Mouse (Mus musculus): ENCODE data around the gene Ap1ar. TPM values are rescaled to one million over a fixed set of nuclear protein-coding genes. Genes with fewer than 3 reads are reported as not detected.

The Ap1ar gene
- polyA plus RNA-seq, 1 experiment from 2014 or later, result 26.2 TPM

DNA sequence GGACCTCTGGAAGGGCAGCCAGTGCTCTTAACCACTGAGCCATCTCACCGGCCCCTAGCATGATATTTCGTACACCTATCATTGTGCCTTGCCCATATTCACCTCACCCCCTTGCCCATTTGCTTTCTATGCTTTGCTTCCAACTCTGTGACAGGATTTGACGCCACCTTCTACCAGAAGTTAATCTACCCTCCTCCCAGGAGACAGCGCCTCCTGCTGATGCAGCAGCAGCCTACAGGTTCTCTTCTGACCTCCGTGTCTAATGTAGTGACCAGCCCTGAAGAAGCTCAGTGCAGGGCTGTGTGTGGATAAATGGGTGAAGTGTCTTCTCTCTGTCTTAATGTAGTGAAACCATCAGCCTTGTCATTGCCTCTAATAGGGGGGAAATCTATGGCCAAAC is 72.8 kb downstream of the Ap1ar start:
- Histone ChIP-seq H3K27ac (replicated peaks in 1 of 2; ENCODE audit: control insufficient read depth in 1 of 2, insufficient read depth in 1 of 2, low read depth in 2 of 2, low read length in 2 of 2) (no peak overlapping the region), H3K36me3 (ENCODE audit: control insufficient read depth, insufficient read depth, low read length) (no peaks in the 10 kb centered on the region), H3K4me2 (ENCODE audit: low read length) (no peak overlapping the region), H3K4me3 (ENCODE audit: control insufficient read depth in 1 of 2, insufficient read depth in 1 of 2, low read depth in 1 of 2, low read length in 2 of 2) (no peak overlapping the region), H3K27me3 (ENCODE audit: control insufficient read depth, insufficient read depth, low read length) (peaks cover 10% of the 10 kb centered on the region), H3K9me3 (ENCODE audit: control insufficient read depth, low read length) (no peaks in the 10 kb centered on the region), H3K4me1 (ENCODE audit: control insufficient read depth in 2 of 2, insufficient read depth in 2 of 2, low read length in 2 of 2) (no peaks in the 10 kb centered on the region), H3K9ac (ENCODE audit: low read length) (no peak overlapping the region)
- ATAC-seq (ENCODE audit: insufficient number of reproducible peaks, insufficient read depth, low FRiP score, low read depth), result no peak
- WGBS, result 53% methylated on average over 5 of the region's 5 CpGs

DNA sequence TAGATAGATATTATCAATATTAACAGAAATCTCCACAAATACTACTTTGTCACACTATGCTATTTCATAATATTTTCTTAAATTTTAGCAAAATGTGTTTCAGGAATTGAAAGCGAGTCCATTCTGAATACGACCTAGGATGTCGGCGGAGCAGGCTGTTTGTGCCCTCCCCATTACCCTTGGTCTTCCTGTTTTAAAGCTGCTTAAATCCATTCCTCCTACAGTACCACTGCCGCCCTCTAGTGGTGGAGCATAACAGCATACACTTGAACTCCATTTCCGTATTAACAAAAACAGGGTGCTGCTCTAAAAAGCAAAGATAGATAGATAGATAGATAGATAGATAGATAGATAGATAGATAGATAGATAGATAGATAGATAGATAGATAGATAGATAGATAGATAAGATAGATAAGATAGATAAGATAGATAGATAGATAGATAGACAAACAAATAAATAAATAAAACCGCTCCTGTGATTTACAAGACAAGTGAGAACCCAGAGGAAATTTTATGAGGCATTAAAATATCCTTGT is 74.2 kb downstream of the Ap1ar start:
- Histone ChIP-seq H3K4me2 (ENCODE audit: low read length) (no peak overlapping the region), H3K9ac (ENCODE audit: low read length) (no peak overlapping the region), H3K27ac (replicated peaks in 1 of 2; ENCODE audit: control insufficient read depth in 1 of 2, insufficient read depth in 1 of 2, low read depth in 2 of 2, low read length in 2 of 2) (no peak overlapping the region), H3K27me3 (ENCODE audit: control insufficient read depth, insufficient read depth, low read length) (peaks cover 13% of the 10 kb centered on the region), H3K4me1 (ENCODE audit: control insufficient read depth in 2 of 2, insufficient read depth in 2 of 2, low read length in 2 of 2) (no peaks in the 10 kb centered on the region), H3K9me3 (ENCODE audit: control insufficient read depth, low read length) (no peaks in the 10 kb centered on the region), H3K4me3 (ENCODE audit: control insufficient read depth in 1 of 2, insufficient read depth in 1 of 2, low read depth in 1 of 2, low read length in 2 of 2) (no peak overlapping the region), H3K36me3 (ENCODE audit: control insufficient read depth, insufficient read depth, low read length) (no peaks in the 10 kb centered on the region)
- 30% methylated on average over 7 of the region's 7 CpGs for WGBS
- ATAC-seq (ENCODE audit: insufficient number of reproducible peaks, insufficient read depth, low FRiP score, low read depth), result no peak

DNA sequence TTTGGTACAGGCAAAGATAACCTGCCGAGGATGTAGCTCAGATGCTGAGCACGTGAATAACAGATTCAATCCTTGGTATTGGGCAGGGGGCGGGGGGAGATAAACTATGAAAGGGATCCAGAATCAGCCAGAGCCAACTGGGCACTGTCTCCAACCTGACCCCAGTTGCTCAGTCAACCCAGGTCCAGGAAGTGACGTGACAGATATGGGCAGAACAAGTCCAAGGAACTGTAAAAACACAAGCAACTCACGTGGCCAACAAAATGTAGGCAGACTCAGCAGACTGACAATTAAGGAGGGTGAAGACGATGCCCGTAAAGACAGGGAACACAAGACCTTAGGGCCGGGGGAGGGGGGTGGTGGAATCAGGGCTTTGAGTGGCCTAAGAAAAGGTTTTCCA is 74.9 kb downstream of the Ap1ar start:
- H3K36me3 ChIP-seq (ENCODE audit: control insufficient read depth, insufficient read depth, low read length), result no peaks in the 10 kb centered on the region
- H3K9me3 ChIP-seq (ENCODE audit: control insufficient read depth, low read length), result no peaks in the 10 kb centered on the region
- H3K4me3 ChIP-seq (ENCODE audit: control insufficient read depth in 1 of 2, insufficient read depth in 1 of 2, low read depth in 1 of 2, low read length in 2 of 2), result no peak overlapping the region
- H3K4me2 ChIP-seq (ENCODE audit: low read length), result no peak overlapping the region
- ATAC-seq (ENCODE audit: insufficient number of reproducible peaks, insufficient read depth, low FRiP score, low read depth), result no peak
- no peak overlapping the region for H3K27ac ChIP-seq (replicated peaks in 1 of 2; ENCODE audit: control insufficient read depth in 1 of 2, insufficient read depth in 1 of 2, low read depth in 2 of 2, low read length in 2 of 2)
- WGBS, result 64% methylated on average over 8 of the region's 8 CpGs
- peaks cover 13% of the 10 kb centered on the region for H3K27me3 ChIP-seq (ENCODE audit: control insufficient read depth, insufficient read depth, low read length)
- H3K9ac ChIP-seq (ENCODE audit: low read length), result no peak overlapping the region
- H3K4me1 ChIP-seq (ENCODE audit: control insufficient read depth in 2 of 2, insufficient read depth in 2 of 2, low read length in 2 of 2), result no peaks in the 10 kb centered on the region

DNA sequence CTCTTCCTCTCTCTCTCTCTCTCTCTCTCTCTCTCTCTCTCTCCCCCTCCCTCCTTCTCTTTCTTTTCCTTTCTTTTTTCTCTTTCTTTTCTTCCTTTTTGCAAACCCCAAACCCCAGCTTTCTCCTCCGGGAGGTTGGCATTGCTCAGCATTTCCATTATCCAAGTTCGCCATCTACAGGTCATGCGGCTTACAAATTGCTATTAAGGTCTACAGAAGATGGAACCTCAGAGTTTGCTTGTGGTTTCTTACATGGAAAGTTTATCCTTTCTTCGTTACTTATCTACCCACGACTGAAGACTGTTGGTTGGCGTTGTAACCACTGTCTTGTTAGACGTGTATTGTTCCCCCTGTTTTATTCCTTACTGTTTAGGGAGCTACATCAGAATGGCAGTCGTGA is 78.1 kb downstream of the Ap1ar start:
- Histone ChIP-seq H3K4me3 (ENCODE audit: control insufficient read depth in 1 of 2, insufficient read depth in 1 of 2, low read depth in 1 of 2, low read length in 2 of 2) (no peak overlapping the region), H3K4me2 (ENCODE audit: low read length) (no peak overlapping the region), H3K36me3 (ENCODE audit: control insufficient read depth, insufficient read depth, low read length) (no peaks in the 10 kb centered on the region), H3K27me3 (ENCODE audit: control insufficient read depth, insufficient read depth, low read length) (peaks cover 33% of the 10 kb centered on the region), H3K9me3 (ENCODE audit: control insufficient read depth, low read length) (no peaks in the 10 kb centered on the region), H3K4me1 (ENCODE audit: control insufficient read depth in 2 of 2, insufficient read depth in 2 of 2, low read length in 2 of 2) (no peaks in the 10 kb centered on the region), H3K9ac (ENCODE audit: low read length) (no peak overlapping the region), H3K27ac (replicated peaks in 1 of 2; ENCODE audit: control insufficient read depth in 1 of 2, insufficient read depth in 1 of 2, low read depth in 2 of 2, low read length in 2 of 2) (no peak overlapping the region)
- 23% methylated on average over 8 of the region's 8 CpGs for WGBS
- ATAC-seq (ENCODE audit: insufficient number of reproducible peaks, insufficient read depth, low FRiP score, low read depth), result no peak

DNA sequence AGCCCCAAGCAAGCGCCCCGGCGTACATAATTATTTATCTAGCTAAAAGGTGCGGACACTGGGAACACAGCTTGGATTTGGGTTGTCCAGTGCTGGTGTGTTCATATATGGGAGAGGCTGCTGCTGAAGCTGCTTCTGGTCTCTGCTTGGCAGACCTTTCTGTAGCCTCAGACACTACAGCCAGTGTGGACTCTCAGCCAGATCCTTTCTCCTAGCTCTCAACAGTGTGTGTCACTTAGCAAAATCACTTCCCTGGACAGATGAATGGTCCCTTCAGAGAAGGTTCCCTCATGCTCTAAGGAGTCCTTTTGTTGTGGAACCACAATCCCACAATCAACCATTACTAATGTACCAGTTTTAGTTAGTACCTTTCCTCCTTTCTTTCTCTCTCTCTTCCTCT is 78.5 kb downstream of the Ap1ar start:
- WGBS, result 82% methylated on average over 4 of the region's 4 CpGs
- Histone ChIP-seq H3K9ac (ENCODE audit: low read length) (no peak overlapping the region), H3K4me1 (ENCODE audit: control insufficient read depth in 2 of 2, insufficient read depth in 2 of 2, low read length in 2 of 2) (no peaks in the 10 kb centered on the region), H3K4me3 (ENCODE audit: control insufficient read depth in 1 of 2, insufficient read depth in 1 of 2, low read depth in 1 of 2, low read length in 2 of 2) (no peak overlapping the region), H3K27ac (replicated peaks in 1 of 2; ENCODE audit: control insufficient read depth in 1 of 2, insufficient read depth in 1 of 2, low read depth in 2 of 2, low read length in 2 of 2) (no peak overlapping the region), H3K36me3 (ENCODE audit: control insufficient read depth, insufficient read depth, low read length) (no peaks in the 10 kb centered on the region), H3K4me2 (ENCODE audit: low read length) (no peak overlapping the region), H3K27me3 (ENCODE audit: control insufficient read depth, insufficient read depth, low read length) (peaks cover 33% of the 10 kb centered on the region), H3K9me3 (ENCODE audit: control insufficient read depth, low read length) (no peaks in the 10 kb centered on the region)
- ATAC-seq (ENCODE audit: insufficient number of reproducible peaks, insufficient read depth, low FRiP score, low read depth), result no peak

DNA sequence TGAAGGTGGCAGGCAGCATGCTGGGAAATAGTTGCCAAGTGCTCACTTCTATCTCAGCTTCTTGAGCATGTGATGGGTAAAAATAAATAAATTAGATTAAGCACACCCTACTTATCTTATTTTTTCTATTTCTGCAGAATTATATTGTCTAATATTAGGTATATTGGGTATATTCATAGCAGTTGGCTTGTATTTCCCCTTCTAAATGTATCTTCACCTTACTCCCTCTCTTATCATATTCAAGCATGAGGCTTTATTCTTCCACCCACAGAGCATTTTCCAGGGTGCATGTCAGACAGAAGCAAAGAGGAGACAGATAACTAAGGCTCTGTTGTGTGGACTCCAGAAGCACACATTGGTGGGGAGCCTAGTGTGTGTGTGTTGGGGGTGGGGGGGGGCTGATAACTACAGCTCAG is 79.4 kb downstream of the Ap1ar start:
- no peak for ATAC-seq (ENCODE audit: insufficient number of reproducible peaks, insufficient read depth, low FRiP score, low read depth)
- Histone ChIP-seq H3K27ac (replicated peaks in 1 of 2; ENCODE audit: control insufficient read depth in 1 of 2, insufficient read depth in 1 of 2, low read depth in 2 of 2, low read length in 2 of 2) (no peak overlapping the region), H3K9me3 (ENCODE audit: control insufficient read depth, low read length) (no peaks in the 10 kb centered on the region), H3K27me3 (ENCODE audit: control insufficient read depth, insufficient read depth, low read length) (peaks cover 33% of the 10 kb centered on the region), H3K36me3 (ENCODE audit: control insufficient read depth, insufficient read depth, low read length) (no peaks in the 10 kb centered on the region), H3K4me1 (ENCODE audit: control insufficient read depth in 2 of 2, insufficient read depth in 2 of 2, low read length in 2 of 2) (no peaks in the 10 kb centered on the region), H3K9ac (ENCODE audit: low read length) (no peak overlapping the region), H3K4me3 (ENCODE audit: control insufficient read depth in 1 of 2, insufficient read depth in 1 of 2, low read depth in 1 of 2, low read length in 2 of 2) (no peak overlapping the region), H3K4me2 (ENCODE audit: low read length) (no peak overlapping the region)

Other genes with a start within 250 kb of the Ap1ar start
- gene Neurog2, start 204.4 kb downstream of the Ap1ar start, polyA plus RNA-seq (2014; fragmentation: Nextera tagmentation; extraction: Ambion mirVana), result not detected in 2 replicates
- 1.2 and 2.0 TPM in 2 replicates for gene Alpk1, start 57.0 kb downstream of the Ap1ar start, polyA plus RNA-seq (2014; fragmentation: Nextera tagmentation; extraction: Ambion mirVana)
- 3.6 and 3.8 TPM in 2 replicates for gene Tifa, start 47.7 kb downstream of the Ap1ar start, polyA plus RNA-seq (2014; fragmentation: Nextera tagmentation; extraction: Ambion mirVana)
- 10.2 and 10.3 TPM in 2 replicates for gene Fam241a, start 58.8 kb upstream of the Ap1ar start, polyA plus RNA-seq (2014; fragmentation: Nextera tagmentation; extraction: Ambion mirVana)